Mouse (Mus musculus) common myeloid progenitor, adult 5-6 weeks (primary cell): ENCODE measurements around the gene Kcnh4. TPM values are rescaled to one million over a fixed set of nuclear protein-coding genes. Genes with fewer than 3 reads are reported as not detected.
A peak's percentile ranks its signal among the peaks of the same experiment; 100 is the strongest.

Source experiments
- ATAC-seq: replicated peaks from 2 replicates; pipeline ENCODE4 v1.8.0; 2016; ENCODE audit warnings: low read depth, mild to moderate bottlenecking, moderate TSS enrichment, inconsistent platforms; ENCODE audit not compliant: poor library complexity, severe bottlenecking
- total RNA-seq: library from RNA; stranded (forward); fragments of 200-1000, 187-1606 nt; gene quantifications from 2 replicates; pipeline ENCODE4 v1.2.3, GENCODE M21; 2017

The Kcnh4 gene
- total RNA-seq, 1 experiment from 2014 or later = not detected

DNA sequence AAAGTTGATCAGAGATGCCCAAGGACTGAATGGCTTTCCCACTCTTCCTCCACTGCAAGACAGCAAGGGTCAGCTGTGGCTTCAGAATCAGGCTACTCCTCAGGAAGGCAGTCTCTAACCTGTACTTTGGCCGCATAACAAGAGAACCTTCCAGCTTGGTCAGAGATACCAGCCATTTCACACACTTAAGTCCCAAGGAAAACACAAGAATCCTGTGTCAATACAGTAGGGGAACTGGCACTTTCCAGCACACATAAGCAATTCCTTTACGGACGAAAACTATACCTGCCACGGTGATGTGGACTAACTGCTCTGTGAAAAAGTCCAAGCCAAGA is 23.0 kb downstream of the Kcnh4 start:
- ATAC-seq = no peak

DNA sequence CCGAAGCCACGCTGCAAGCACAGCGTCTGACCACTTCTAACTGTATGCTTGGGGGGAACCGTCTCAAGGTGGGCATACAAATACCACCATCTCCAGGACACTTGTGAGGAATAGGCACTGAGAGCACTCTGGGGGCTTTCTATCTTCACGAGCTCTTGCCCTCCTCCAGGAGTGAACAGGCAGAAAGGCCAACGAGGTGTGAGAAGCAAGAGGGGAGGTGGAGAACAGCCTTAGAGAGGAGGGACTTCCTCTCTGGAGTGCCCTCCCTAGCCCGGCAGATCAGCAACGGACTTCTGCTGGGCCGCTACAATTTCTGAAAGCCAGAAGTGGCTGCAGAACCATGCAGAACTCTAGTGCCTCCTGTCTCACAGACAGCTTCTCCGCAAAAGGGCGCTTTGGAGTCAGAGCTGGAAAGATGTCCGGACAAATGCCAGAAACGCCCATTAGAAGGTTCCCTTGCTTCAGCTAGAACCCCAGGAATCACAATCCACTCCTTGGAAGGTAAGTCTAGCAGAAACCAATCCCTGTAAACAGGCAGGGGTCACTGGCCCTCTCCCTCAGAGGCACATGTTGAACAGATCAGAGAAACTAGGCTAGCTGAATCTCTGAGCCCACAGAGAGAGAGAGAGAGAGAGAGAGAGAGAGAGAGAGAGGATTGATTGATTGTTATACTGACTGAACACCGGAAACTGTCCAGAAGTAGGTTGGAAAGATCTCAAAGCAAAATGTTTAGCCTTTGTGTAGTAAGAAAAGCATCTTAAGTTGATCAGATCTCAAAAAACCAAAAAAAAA is 23.6 kb downstream of the Kcnh4 start:
- ATAC-seq = no peak

DNA sequence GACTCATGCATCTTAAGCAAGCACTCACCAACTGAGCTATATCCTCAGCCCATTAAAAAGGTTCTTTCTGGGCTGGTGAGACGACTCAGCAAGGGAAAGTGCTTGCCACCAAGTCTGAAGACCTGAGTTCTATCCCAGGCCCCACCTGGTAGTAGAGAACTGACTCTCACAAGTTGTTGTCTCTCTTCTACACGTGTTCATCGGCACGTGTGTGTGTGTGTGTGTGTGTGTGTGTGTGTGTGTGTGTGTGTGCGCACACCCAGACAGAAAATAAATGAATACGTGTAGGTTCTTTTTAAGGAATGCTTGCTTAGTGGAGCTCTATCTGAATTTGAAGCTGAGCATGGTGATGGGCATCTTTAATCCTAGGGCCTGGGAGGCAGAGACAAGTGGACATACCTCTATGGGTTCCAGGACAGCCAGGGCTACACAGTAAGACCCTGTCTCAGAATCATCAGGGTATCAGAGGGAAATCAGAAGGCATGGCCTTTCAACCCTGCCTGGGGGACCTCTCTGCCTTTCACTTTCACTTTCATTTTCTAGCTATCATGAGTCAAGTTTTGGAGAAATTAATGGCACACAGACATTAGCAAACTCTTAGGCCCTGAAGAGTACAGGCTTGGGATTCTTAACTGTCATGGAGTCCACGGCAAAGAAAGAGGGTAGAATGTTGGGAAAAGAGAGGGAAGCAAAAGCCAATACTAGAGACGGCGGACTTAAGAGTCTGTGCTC is 24.4 kb downstream of the Kcnh4 start:
- no peak for ATAC-seq

DNA sequence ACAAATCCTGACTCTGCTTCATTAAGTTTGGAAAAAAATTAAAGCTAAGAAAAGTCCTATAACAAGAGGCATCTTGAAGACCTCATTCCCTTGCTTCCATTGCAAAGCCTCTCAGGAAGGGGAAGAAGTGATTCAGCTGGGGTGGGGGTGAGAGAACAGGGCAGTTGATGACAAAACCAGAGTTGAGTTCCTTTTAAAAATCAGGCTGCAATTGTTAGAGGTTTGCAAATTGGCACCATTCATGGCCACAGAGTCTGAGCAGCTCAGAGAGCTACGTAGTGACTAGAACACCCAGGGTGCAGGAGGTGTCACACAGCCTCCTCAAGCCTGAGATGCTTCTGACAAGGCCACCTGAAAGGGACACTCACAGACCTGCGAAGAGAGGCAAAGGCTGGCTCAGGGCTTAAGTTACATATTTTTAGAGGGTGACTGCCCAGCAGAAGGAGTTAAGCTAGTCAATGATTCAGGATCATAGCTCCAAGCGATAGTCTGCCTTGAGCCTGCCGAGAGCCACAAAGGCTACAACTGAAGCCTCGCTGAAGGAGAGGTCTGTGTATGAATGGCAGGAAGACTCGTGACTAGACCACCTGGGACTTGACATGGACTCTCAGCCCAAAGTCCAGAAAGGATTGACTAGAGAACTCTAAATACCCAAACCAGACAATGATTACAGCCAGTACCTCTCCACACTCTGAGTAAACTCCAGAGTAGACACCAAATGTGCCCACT is 29.1 kb downstream of the Kcnh4 start:
- ATAC-seq = no peak

DNA sequence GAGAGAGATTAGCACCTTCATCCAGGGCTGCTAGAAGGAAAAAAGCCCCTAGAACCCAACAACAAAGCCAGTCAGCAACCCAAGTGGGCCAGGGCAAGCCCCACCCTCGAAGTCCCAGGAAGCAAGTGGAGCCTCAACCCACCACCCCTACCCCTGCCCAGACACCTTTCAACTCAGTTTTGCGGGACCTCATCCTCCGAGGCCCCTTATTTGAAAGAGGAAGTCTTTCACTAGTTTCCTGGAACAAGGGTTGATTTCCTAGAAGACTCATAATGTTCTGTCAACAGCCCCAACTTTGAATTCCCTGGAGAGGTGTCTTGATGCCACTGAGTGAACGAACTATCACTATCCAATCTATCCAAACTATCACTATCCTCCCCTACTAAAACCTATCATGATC is 29.8 kb downstream of the Kcnh4 start:
- ATAC-seq = no peak

DNA sequence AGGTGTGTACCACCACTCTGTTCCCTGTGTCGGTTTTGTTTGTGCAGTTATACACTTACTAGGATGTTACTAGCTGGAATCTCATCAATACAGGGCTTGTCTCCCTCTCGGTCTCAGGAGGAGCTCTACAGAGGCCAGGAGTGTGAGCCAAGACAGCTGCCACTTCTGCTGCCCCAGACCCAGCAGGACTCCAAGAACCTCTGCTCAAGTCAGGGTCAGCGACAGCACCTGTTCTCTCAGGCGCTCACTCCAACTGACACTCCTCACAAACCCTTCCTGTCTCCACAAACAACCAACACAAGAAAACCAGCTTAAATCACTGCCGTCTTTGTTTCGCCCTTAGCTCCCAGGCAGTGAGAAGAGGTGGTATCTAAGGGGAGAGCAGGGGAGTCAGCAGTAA is 31.1 kb downstream of the Kcnh4 start:
- no peak for ATAC-seq

DNA sequence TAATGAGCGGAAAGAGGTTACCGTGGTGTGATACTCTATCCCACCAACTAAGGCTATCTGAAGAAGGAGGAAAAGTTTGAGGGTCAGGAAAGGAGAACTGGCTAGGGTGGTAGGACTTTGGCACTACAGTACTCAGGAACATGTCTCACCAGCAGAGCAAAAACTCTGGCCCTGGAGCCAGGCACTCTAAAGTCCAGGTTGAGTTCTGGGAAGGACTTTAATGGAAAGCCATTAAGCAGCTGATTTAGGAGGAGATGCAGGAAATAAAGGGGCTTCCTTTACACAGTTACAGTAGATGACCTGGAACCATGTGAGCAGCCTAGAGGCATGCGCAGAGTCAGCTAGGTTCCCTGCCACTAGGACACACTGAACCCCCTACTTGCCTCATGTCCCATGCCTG is 32.5 kb downstream of the Kcnh4 start:
- ATAC-seq = no peak

DNA sequence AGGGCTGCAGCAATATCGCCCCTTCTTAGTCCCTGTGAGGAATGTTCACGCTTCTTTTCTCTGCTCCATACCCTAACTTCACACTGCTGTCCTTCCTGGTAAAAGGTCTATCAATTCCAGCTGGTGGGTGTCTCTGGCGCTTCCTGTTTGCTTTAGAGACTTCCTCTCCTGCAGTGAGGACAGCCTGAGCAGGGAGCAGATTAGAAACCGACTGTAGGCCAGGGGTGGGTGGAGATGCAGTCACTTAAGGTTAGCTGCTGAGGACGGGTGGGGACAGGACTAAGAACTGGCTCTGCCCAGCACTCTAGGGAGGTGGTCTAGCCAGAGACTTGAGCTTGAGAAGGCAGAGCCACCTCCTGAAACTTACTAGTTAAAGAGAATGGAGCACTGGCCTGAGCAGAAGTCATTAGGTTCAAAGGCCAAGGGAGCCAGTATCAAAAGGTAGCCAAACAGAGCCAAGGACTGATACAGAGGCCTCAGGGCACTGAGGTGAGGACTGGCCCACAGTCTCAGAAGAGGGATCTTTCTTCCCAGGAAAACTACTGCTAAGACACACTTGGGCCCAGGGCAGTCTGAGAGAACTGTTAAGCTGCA is 34.7 kb downstream of the Kcnh4 start:
- ATAC-seq = peak; percentile 17; the same call in 1 of the 2 replicates

DNA sequence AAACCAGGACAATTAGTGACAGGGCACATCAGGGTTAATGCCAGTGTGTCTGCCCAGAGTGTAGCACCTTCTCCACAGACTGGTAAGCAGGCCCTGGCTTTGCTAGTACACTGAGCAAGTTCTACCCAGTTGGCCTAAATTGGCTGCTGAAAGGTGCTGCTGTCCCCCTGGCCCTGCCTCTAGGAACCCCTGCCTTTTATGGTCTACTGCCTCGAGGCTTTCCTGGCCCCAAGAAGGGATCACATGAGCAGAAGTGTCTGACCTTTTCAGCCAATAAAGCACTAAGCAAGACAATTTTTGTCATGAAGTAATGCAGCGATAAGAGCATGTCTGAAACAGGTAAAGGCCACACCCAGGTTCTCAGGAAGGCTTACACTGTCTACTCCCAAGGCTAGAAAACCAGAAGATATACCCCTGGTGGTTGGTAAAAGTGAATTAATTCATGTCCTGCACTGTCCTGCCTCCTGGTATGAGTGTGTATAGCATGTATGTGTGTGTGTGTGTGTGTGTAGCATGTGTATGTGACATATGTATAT is 37.2 kb downstream of the Kcnh4 start:
- no peak for ATAC-seq

DNA sequence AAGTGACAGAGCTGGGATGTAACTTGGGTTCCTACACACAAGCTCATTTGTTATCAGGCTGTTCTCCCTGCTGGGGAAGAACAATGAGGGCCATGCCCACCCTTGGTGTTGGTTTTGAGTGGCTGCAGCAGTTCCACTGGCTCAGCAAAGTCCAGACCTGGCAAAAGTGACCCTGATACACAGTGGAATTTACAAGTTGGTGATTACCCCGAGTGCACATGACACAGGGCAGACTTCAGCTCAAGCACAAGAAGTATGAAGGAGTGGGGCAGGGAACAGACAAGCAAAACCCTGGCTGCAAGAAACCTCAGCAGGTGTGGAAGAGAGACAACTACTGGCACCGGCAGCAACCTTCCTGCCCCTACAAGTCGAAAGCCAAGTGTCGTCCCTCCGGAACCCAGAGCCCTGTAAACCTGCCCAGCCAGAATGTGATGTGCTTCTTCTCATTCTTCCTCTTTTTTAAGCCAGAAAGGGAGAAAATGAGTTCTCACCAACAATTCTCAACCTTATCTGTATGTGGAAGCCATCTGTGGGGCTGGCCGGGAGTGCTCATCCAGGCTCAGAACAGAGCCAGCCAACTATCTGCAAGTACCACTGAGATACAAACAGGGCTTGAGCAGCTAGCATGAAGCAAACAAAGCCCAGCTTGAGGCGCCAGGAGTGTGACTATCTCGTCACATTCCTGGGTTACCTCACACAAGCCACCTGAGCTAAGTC is 37.8 kb downstream of the Kcnh4 start:
- ATAC-seq = peak; percentile 60

DNA sequence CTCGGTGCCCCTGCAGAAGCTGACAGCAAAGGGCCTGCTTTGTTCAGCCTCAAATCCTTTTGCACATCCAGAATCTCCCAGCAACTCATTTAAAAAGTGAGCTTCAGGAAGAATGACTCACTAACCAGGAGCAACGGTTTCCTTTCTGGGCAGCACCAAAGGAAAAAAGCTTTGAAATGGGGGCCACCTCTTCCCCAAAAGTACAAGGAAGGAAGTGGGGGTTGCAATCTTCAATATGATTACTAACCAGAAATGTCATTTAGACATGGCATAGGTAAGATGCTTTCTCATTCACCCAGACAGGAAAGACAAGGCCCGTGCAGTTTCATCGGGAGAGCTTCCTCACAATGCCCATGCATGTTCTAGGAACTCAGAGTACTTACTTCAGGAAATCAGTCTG is 38.5 kb downstream of the Kcnh4 start:
- no peak for ATAC-seq

DNA sequence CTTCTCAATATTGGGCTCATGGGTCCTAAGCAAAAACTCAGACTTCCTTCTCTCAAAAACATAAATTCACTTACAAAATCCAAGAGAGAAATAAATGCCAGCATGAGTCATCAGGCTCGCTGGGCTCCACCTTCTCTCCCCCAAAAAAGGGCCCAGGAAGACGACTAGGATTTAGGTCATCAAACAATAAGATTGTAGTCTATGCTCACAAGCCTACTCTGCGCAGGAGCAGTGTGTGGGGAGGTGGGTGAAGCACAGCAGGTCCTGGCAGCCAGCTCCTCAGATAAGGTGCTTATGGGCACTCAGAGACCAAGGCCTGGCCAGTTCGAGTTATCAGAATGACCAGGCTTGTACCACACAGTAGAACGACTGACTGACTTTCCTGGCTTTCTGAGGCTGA is 39.4 kb downstream of the Kcnh4 start:
- no peak for ATAC-seq

DNA sequence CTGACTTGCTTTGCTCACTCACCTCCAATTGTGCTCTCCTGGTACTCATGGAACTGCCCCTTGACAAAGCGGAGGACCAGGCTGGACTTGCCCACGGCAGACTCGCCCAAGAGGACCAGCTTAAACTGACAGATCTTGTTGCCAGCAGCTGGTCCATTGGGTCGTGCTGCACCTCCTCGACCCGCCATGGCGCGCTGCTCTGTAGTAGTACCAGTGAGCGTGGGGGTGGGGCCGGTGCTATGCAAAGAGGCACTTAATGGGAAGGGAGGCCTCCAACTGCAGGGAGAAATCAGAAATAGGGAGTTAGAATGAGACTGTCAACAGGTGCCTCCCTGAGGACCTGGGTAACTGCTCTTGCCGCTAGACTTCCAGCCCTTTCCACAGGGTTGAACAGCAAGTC is 39.8 kb downstream of the Kcnh4 start:
- no peak for ATAC-seq

DNA sequence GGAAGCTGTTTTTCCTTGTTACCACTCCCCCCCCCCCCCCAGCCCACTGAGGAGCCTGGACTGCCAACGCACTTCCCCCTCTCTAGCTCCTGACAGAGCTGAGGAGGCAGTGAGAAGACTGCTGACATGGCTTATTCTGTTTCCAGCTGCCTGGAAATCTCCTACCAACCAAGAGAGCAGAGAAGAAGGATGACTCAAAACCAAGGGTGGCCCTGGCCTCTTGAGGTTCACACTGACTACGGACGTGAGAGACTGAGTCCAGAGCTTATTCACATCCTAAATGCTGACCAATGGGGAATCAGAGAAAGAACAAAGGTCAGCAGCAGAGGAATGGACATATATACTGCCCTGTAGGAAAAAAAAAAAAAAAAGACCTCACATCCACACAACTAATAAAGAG is 40.4 kb downstream of the Kcnh4 start:
- ATAC-seq = no peak

DNA sequence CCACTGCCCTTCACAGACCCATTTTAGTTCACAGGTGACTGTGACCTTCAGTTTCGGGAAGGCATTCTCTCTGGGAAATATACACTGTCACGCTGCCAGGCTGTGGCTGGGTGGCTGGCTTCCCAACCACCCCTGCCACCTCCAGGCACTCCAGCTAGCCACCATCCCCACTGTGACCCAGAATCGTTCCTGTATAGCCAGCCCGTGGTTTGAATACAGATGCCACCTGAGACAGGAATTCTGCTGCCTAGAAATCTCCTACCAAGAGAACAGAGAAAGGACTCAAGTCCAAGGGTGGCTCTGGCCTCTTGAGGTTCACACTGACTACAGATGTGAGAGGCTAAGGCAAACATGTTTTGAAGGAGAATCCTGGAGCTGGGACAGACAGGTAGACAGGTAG is 40.9 kb downstream of the Kcnh4 start:
- ATAC-seq = no peak

DNA sequence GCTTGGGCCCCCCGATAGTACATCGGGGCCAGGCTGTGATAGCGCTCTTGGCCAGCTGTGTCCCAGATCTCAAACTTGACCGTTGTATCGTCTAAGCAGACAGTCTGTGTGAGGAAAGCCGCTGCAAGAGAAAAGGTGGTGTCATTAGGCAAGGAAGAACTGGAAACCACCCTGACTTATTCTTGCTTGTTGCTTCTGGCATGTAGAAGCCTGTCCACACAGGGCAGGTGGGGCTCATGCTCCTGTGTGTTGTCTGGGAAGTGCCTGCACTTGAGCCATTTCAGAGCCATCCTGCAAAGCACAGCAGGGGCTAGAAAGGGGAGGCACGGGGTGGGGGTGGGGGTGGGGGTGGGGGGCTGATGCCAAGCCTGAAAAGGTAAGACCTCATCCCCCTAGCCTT is 41.3 kb downstream of the Kcnh4 start:
- no peak for ATAC-seq

DNA sequence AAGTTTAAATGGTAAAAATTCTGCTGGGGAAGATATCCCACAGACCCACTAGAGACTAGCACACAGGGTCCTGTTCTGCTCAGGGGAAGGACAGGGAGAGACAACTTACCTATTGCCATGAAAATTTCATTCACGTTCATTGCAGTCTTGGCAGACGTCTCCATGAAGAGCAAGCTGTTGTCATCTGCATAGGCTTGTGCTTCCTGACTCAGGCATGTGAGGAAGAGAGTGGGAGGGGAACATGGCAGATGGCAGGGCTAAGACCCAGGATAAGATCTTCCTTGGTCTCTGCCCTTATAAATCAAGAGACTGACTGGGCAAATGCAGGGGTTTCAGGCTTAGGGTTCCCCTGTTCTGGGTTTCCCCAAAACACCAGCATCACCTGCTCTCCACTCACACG is 43.1 kb downstream of the Kcnh4 start:
- ATAC-seq = no peak

DNA sequence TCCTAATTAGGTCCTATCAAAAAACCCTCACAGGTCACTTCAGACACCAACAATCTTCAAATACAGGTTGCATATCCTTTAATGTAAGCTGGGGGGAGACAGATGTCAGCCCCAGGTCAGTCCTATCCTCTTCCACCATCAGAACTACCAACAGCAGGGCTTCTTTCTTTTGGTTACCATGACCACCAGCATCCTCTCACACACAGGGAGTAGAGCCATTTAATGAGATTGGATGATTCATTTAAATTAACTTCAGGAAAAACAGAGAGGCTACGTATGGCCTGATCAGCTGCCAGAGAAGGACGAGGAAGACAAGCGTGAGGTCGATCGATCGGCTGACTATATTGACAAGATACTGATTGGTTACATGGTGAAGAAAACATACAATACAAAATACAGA is 44.8 kb downstream of the Kcnh4 start:
- no peak for ATAC-seq

DNA sequence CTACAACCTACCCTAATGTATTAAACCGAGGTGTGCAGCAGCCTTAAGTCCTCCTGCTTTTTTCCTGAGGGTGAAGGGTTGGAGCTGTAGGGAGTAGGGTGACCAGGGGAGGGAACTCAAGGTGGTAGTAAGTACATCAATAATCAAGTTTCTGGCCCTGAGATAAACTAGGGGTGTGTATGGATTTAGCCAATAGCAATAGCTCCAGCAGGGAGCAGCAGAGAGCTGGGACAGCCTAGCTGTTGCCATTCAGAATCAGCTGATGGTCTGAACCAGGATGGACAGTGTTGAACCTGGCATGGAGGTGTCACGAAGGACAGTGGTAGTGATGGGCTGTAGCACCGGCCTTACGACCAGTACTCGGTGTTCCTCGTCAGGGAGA is 45.2 kb downstream of the Kcnh4 start:
- ATAC-seq = peak; percentile 58
